Mouse (Mus musculus) adrenal gland, postnatal 10 days (tissue): ENCODE measurements around the gene Ccni. TPM values are rescaled to one million over a fixed set of nuclear protein-coding genes. Genes with fewer than 3 reads are reported as not detected.
A peak's percentile ranks its signal among the peaks of the same experiment; 100 is the strongest.

Experiments used
- DNase-seq: peaks from one replicate; pipeline ENCODE4 v3.0.0; 2021; ENCODE audit warnings: mixed read lengths
- long read RNA-seq, 2 experiments: library from polyadenylated mRNA; stranded (forward); transcript quantifications; one replicate each; pipeline ENCODE4 v2.0.0; 2021
- total RNA-seq, 2 experiments: library from RNA; stranded (reverse); gene quantifications; 2 replicates each; pipeline ENCODE4 v1.2.3; 2021

Gene Ccni
- 100 to 1,000 TPM; 239 to 254 TPM for total RNA-seq
- long read RNA-seq, experiment 1, transcript Ccni-201 (7 exons, 2,804 nt): major isoform, 97 of 140 reads
- long read RNA-seq, experiment 1, partial matches to known transcripts: 12 of 140 reads
- long read RNA-seq, experiment 1, other reads (novel, unspliced or antisense): 31 of 140 reads
- long read RNA-seq, experiment 2, transcript Ccni-201 (7 exons, 2,804 nt): major isoform, 32 of 40 reads
- long read RNA-seq, experiment 2, partial matches to known transcripts: 1 of 40 reads
- long read RNA-seq, experiment 2, other reads (novel, unspliced or antisense): 7 of 40 reads

- peak; percentile 96 for DNase-seq
Observed at GRCm38 (mm10) chr5:93206109-93207005, at the start of gene Ccni, which contains the start of gene 2010109A12Rik. TSS of gene Ccni (minus strand) at chr5:93206495. TSS of gene 2010109A12Rik (plus strand) at chr5:93206518.

DNA sequence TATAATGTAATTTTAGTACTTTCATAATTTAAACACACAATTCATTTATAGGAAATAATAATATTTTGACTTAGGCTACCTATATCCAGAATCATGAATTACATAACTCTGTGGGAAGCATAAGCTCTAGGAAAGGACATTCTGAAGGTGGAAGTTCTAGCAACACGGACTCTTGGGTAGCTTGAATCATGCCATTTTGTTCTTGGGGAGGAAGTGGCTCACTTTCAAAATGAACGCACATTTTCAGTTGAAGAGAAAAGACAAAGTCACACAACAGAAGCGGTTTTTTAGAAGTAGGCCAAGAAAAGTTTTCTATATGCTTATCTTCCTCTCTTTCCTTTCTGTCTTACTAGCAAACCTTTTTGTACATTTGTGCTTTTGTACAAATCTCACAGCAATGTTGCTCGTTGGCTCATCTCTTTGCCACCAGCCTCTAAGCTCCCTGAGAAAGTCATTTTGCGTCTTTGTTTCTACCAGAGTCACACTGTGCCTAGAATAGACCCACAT lies 49.5 kb upstream of the Ccni start:
- DNase-seq: no peak

DNA sequence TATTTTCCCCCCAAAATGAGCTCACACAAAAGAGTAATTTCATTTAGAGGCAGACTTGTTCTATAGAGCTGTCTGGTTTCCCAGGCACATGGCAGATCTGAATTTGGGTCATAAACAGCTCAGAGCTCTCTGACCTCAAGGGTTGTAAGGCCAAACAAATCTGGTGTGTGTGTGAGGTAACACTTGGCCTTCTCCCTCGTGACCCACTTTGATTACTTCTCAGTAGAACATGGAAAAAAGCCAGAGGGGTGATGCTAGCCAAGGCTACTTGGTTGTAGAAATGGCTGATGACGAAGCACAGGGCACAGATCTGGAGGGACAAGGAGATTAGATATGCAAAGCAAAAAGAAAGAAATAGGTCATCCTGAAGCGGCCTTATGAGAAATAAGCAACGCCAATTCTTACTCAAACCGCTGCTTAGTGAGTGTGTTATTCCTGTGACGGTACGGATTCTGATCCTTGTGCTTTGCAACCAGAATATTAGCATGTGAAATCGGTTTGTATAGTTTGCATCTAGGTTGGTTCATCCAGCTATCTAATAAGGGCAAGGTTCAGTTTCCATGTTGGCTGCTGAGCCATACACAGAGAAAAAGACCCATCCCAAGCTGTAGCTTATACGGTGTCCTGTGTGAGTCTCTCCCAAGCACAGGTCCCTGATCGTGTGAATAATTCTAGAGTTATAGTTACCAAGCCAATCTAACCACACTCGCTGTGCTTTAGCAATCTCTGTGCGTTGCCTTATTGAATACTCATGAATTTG lies 44.9 kb upstream of the Ccni start:
- peak; percentile 82 for DNase-seq

DNA sequence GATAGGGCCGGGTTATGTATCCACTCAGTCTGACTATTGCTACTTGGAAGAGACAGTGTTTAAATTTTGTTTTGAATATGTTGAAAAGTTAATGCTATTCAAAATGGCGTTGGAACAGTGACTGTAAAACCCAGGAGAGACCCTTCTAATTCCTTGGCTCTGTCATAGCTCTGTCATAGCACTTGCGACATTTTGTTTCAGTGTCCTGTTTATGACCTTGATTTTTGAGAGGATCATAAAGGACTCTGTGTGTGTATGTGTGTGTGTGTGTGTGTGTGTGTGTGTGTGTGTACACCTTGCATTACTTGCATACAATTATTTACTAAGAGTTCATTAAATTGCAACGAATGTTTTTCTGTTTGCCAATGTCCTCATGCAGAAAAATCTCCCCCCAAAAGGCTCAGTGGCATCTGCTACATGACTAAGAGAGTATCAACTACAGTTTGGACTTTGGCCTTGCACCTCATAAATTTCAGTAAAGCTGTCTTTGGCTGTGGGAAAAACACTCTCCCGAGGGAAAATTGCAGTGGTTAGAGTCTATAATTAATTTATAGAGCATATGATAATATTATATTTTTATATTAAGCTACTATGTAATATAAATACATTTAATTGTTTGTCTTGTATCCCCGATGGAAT lies 43.8 kb upstream of the Ccni start:
- DNase-seq: peak; percentile 18

DNA sequence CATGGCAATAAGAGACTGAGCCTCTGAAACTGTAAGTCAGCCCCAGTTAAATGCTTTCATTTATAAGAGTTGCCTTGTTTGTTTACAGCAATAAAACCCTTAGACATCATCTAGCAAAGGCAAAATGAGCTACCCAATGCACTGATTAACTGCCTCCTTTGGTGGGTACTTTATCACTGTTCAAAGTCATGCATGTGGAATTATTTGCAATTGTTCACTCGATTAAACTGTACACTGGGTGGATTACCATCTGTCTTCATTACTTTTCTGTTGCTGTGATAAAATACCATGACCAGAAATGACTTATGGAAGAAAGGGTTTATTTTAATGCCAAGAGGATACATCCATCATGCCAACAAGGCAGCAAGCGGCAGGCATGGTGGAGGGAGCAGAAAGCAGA lies 39.0 kb upstream of the Ccni start:
- DNase-seq: no peak

- no peak for DNase-seq
Observed at GRCm38 (mm10) chr5:93239590-93240544, 33.6 kb upstream of the Ccni start.

DNA sequence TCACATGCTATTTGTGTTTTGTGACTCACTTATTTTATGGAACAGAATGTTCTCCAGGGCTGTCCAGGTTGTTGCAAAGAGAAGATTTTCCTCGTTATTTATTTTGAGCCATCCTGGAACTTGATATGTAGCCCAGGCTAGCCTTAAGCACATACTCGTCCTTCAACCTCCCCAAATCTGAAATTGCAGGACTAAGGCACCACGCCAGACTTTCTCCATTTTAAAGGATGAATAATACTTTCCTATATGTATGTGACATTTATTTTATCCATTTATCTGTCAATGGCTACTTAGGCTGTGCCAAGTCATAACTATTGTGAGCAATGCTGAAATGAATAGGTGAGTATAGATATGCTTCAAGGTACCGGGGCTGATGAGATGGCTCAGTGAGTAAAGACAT lies 30.2 kb upstream of the Ccni start:
- DNase-seq: no peak

- DNase-seq: no peak
Observed at GRCm38 (mm10) chr5:93235888-93236287, 29.6 kb upstream of the Ccni start.

DNA sequence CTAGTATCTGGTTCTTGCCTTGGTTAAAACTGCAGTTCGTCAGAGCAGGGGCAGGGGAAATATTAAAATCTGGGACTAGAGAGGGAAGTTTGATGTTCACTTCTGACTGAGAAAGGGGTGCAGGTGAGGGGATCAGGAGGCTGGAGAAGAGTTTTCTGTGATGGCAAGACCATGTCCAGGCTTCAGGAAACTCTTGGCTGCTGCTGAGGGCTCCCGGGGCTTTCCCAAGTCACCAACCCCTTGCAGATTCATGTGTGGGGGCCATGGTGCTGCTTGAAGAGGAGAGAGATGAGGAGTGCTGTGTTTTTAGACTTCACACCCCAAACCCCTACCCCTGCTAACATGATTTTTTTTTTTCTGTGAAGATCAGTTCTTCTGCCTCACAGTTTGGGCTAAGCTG lies 28.3 kb upstream of the Ccni start:
- DNase-seq: no peak

DNA sequence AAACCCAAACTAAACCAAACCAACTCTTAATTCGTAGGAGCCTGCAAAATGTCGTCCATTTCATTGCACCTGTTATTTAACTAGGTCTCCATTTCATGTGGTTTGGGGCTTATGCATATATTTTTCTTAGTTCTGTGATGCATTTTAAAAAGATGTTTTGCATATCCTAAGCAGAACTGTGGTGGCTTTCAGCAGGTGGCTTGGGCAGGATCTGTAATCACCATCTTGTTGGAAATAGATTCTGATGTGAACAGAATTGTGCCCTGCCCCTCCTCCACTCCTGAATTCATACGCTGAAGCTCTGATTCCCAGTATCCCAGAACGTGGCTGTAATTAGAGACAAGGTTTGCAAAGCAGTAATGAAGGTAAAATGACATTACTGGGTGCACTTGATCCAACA lies 27.8 kb upstream of the Ccni start:
- DNase-seq: no peak

- DNase-seq: no peak
Observed at GRCm38 (mm10) chr5:93232838-93233237, 26.5 kb upstream of the Ccni start.

DNA sequence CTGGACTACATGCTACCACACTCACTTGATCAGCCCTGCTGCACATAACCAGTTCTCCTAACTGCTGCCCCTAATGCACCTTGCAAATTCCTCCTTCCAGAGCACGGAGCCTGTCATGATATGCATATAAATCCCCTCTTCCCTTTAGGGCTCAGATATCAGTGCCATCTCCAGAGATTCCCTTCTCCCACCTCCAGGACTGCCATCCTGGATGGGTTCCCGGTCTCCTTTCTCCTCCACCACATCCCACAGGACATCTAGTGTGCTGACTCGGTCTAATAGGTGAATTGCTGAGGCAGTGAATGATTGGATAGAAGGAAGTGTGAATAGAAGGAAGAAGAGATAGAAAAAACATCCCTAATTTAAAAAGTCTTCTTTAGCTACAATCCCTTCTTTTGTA lies 25.4 kb upstream of the Ccni start:
- no peak for DNase-seq

DNA sequence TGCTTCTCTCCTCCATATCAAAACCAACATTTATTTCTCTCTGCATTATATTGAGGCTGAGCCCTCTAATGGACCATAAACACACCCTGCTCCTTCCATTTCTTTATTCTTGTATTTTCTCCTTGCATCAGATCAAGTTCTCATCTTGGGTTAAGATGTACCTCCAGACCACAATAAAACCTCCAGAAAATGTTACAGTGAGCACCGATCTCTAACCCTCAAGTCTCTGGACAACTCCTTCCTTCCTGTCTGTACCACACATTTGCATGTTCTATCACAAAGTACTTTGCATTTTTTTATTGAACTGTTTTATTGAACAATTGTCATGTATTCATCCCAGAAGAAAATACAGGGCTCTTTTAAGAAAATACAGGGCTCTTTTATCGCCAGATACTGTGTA lies 23.2 kb upstream of the Ccni start:
- no peak for DNase-seq

DNA sequence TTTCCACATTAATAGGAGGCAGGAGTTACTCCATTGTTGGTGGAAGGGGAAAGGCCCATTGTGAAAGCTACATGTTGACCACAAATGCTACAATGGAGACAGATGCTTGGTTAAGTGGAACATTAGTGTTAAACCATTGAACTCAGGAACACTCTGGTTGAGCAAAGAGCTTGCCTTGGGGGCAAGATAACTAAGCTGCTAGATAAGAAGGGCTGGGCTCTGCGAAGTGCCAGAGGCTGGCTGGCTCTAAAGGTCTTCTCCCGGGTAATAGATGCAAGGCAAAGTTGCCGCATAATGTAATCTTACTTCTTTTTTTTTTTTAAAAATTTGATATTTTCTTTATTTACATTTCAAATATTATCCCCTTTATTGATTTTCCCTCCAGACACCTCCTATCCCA lies 20.9 kb upstream of the Ccni start:
- no peak for DNase-seq

- DNase-seq: no peak
Observed at GRCm38 (mm10) chr5:93224549-93224948, 18.3 kb upstream of the Ccni start.

DNA sequence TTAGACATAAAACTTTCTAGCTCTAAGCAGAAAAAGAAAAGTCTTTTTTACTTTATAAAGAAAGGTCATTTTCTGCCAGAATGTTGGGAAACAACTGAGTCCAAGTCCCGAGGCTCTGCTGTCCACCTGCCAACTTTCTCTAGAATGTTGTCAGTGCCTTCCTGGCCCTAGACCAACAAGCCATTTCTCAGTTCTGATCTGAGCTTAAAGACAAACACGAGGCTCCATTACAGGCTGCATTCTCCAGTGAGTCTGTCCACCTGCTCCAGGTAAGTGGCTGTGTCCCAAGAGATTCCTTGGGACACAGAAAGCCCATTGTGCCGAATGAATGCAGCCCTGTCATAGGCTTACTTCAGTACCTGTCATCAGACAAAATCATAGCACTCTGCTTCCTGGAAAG lies 15.4 kb upstream of the Ccni start:
- DNase-seq: peak; percentile 67

- no peak for DNase-seq
Observed at GRCm38 (mm10) chr5:93218375-93218774, 12.1 kb upstream of the Ccni start.

DNA sequence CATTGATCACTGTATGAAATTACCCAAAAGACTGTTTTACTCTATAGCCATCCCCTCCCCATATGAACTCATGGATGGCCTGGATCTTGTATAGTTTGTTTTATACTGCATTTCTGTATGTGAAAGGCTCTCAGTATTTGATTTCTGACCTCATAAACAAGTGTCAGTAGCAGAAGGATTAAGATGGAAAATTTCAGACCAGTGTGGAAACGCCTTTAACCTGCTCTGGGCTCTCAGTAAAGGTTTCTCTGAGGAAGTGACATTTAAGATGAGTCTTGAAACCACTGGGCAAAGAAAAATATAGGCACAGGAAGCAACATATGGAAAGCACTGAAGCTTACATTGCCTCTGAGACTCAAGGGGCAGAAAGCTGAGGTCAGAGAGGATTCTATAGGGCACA lies 1.3 kb upstream of the Ccni start:
- no peak for DNase-seq

- DNase-seq: peak; percentile 29
Observed at GRCm38 (mm10) chr5:93207006-93207348, 682 bp upstream of the Ccni start.

- peak; percentile 63 for DNase-seq
Observed at GRCm38 (mm10) chr5:93205371-93206108, 755 bp downstream of the Ccni start.
